Mouse (Mus musculus): Measurements from ENCODE around the gene Spsb4. TPM values are rescaled to one million over a fixed set of nuclear protein-coding genes. Genes with fewer than 3 reads are reported as not detected.

Gene Spsb4
- polyA plus RNA-seq, 1 experiment from 2014 or later = 58.0 TPM

- Histone ChIP-seq H3K9me3 (replicated peaks) (no peaks in the 10 kb centered on the region), H3K4me3 (replicated peaks) (no peak overlapping the region), H3K27me3 (0 out of 2 replicates have a peak, but pooled peaks cover 3% of the 10 kb centered on the region), H3K4me1 (no peaks in the 10 kb centered on the region), H3K4me2 (no peak overlapping the region), H3K27ac (no peak overlapping the region), H3K36me3 (no peaks in the 10 kb centered on the region), H3K9ac (no peak overlapping the region)
- ATAC-seq (replicated peaks; ENCODE audit: low FRiP score) = no peak
- WGBS = 89% methylated on average over 7 of the region's 7 CpGs
Measured at GRCm38 (mm10) chr9:97036656-97037055, 18.0 kb upstream of the Spsb4 start.

- WGBS = 75% methylated on average over 12 of the region's 12 CpGs
- H3K4me3 ChIP-seq (replicated peaks) = no peak overlapping the region
- no peak for ATAC-seq (replicated peaks; ENCODE audit: low FRiP score)
Measured at GRCm38 (mm10) chr9:97027361-97027760, 8.7 kb upstream of the Spsb4 start.

GRCm38 (mm10) chr9:97026006-97026405, 7.4 kb upstream of the Spsb4 start:
- no peak overlapping the region for H3K27ac ChIP-seq
- no peak for ATAC-seq (replicated peaks; ENCODE audit: low FRiP score)
- no peak overlapping the region for H3K4me2 ChIP-seq
- no peaks in the 10 kb centered on the region for H3K36me3 ChIP-seq
- no peaks in the 10 kb centered on the region for H3K27me3 ChIP-seq
- H3K9me3 ChIP-seq (replicated peaks) = no peaks in the 10 kb centered on the region
- no peaks in the 10 kb centered on the region for H3K4me1 ChIP-seq
- H3K9ac ChIP-seq = no peak overlapping the region
- 91% methylated on average over 4 of the region's 4 CpGs for WGBS
- H3K4me3 ChIP-seq (replicated peaks) = no peak overlapping the region

More at GRCm38 (mm10) chr9:97027361-97027760, 8.7 kb upstream of the Spsb4 start:
- H3K27me3 ChIP-seq = no peaks in the 10 kb centered on the region
- H3K4me1 ChIP-seq = no peaks in the 10 kb centered on the region
- H3K27ac ChIP-seq = no peak overlapping the region
- H3K36me3 ChIP-seq = no peaks in the 10 kb centered on the region
- H3K9me3 ChIP-seq (replicated peaks) = no peaks in the 10 kb centered on the region
- H3K4me2 ChIP-seq = no peak overlapping the region
- H3K9ac ChIP-seq = no peak overlapping the region

- H3K9me3 ChIP-seq (replicated peaks) = no peaks in the 10 kb centered on the region
- ATAC-seq (replicated peaks; ENCODE audit: low FRiP score) = no peak
Measured at GRCm38 (mm10) chr9:97024451-97024850, 5.8 kb upstream of the Spsb4 start.

GRCm38 (mm10) chr9:97022948-97023347, 4.3 kb upstream of the Spsb4 start:
- WGBS = 87% methylated on average over 4 of the region's 4 CpGs
- no peaks in the 10 kb centered on the region for H3K9me3 ChIP-seq (replicated peaks)

More at GRCm38 (mm10) chr9:97024451-97024850, 5.8 kb upstream of the Spsb4 start:
- Histone ChIP-seq H3K4me3 (replicated peaks) (no peak overlapping the region), H3K27me3 (peaks cover 13% of the 10 kb centered on the region), H3K4me2 (no peak overlapping the region), H3K36me3 (no peaks in the 10 kb centered on the region), H3K9ac (no peak overlapping the region), H3K27ac (no peak overlapping the region), H3K4me1 (peaks cover 5% of the 10 kb centered on the region)
- WGBS = 78% methylated on average over 7 of the region's 7 CpGs

GRCm38 (mm10) chr9:97022371-97022770, 3.7 kb upstream of the Spsb4 start:
- H3K4me3 ChIP-seq (replicated peaks) = no peak overlapping the region
- no peak for ATAC-seq (replicated peaks; ENCODE audit: low FRiP score)
- H3K27ac ChIP-seq = no peak overlapping the region
- peaks cover 23% of the 10 kb centered on the region for H3K4me1 ChIP-seq
- H3K4me2 ChIP-seq = no peak overlapping the region
- no peak overlapping the region for H3K9ac ChIP-seq
- no peaks in the 10 kb centered on the region for H3K36me3 ChIP-seq
- H3K9me3 ChIP-seq (replicated peaks) = no peaks in the 10 kb centered on the region
- WGBS = 88% methylated on average over 5 of the region's 5 CpGs
- peaks cover 17% of the 10 kb centered on the region for H3K27me3 ChIP-seq

More at GRCm38 (mm10) chr9:97022948-97023347, 4.3 kb upstream of the Spsb4 start:
- Histone ChIP-seq H3K27ac (no peak overlapping the region), H3K4me1 (peaks cover 17% of the 10 kb centered on the region), H3K9ac (no peak overlapping the region), H3K4me2 (no peak overlapping the region), H3K27me3 (peaks cover 13% of the 10 kb centered on the region), H3K4me3 (replicated peaks) (no peak overlapping the region), H3K36me3 (no peaks in the 10 kb centered on the region)
- ATAC-seq (replicated peaks; ENCODE audit: low FRiP score) = no peak

GRCm38 (mm10) chr9:97020152-97020551, 1.5 kb upstream of the Spsb4 start:
- Histone ChIP-seq H3K9me3 (replicated peaks) (no peaks in the 10 kb centered on the region), H3K9ac (no peak overlapping the region), H3K27me3 (peaks cover 17% of the 10 kb centered on the region), H3K27ac (no peak overlapping the region), H3K36me3 (no peaks in the 10 kb centered on the region), H3K4me3 (replicated peaks) (no peak overlapping the region), H3K4me2 (no peak overlapping the region), H3K4me1 (peaks cover 44% of the 10 kb centered on the region)
- no peak for ATAC-seq (replicated peaks; ENCODE audit: low FRiP score)
- 80% methylated on average over 8 of the region's 8 CpGs for WGBS

- peak overlapping the region; percentile 91 for H3K4me2 ChIP-seq
- H3K4me3 ChIP-seq (replicated peaks) = no peak overlapping the region
- H3K36me3 ChIP-seq = no peaks in the 10 kb centered on the region
- H3K27me3 ChIP-seq = peaks cover 17% of the 10 kb centered on the region
- H3K27ac ChIP-seq = no peak overlapping the region
- ATAC-seq (replicated peaks; ENCODE audit: low FRiP score) = no peak
- H3K9me3 ChIP-seq (replicated peaks) = no peaks in the 10 kb centered on the region
- 79% methylated on average over 2 of the region's 2 CpGs for WGBS
- no peak overlapping the region for H3K9ac ChIP-seq
- peaks cover 48% of the 10 kb centered on the region for H3K4me1 ChIP-seq
Measured at GRCm38 (mm10) chr9:97019686-97020085, 1.0 kb upstream of the Spsb4 start.

GRCm38 (mm10) chr9:97019231-97019630, 588 bp upstream of the Spsb4 start:
- Histone ChIP-seq H3K4me2 (peak overlapping the region; percentile 91), H3K27ac (peak overlapping the region; percentile 95), H3K4me3 (replicated peaks) (peak overlapping the region; percentile 73), H3K36me3 (no peaks in the 10 kb centered on the region), H3K27me3 (peaks cover 17% of the 10 kb centered on the region), H3K9me3 (replicated peaks) (no peaks in the 10 kb centered on the region), H3K4me1 (peaks cover 53% of the 10 kb centered on the region), H3K9ac (peak overlapping the region; percentile 77; the same call in 1 of the 2 replicates)
- WGBS = 1% methylated on average over 11 of the region's 11 CpGs
- ATAC-seq (replicated peaks; ENCODE audit: low FRiP score) = peak; percentile 15

GRCm38 (mm10) chr9:97017811-97018641, 617 bp downstream of the Spsb4 start:
- peak overlapping the region; percentile 91 for H3K4me2 ChIP-seq
- H3K36me3 ChIP-seq = no peaks in the 10 kb centered on the region
- peaks cover 65% of the 10 kb centered on the region for H3K4me1 ChIP-seq
- peaks cover 17% of the 10 kb centered on the region for H3K27me3 ChIP-seq
- peak overlapping the region; percentile 73 for H3K4me3 ChIP-seq (replicated peaks)
- peak; percentile 57 for ATAC-seq (replicated peaks; ENCODE audit: low FRiP score)
- H3K27ac ChIP-seq = peak overlapping the region; percentile 95
- WGBS = under 1% methylated on average over 62 of the region's 62 CpGs
- H3K9ac ChIP-seq = peak overlapping the region; percentile 77
- H3K9me3 ChIP-seq (replicated peaks) = no peaks in the 10 kb centered on the region

GRCm38 (mm10) chr9:97017121-97017810, 1.4 kb downstream of the Spsb4 start:
- H3K36me3 ChIP-seq = no peaks in the 10 kb centered on the region
- peak overlapping the region; percentile 77 for H3K9ac ChIP-seq
- peak overlapping the region; percentile 95 for H3K27ac ChIP-seq
- peak overlapping the region; percentile 73 for H3K4me3 ChIP-seq (replicated peaks)
- under 1% methylated on average over 34 of the region's 34 CpGs for WGBS
- ATAC-seq (replicated peaks; ENCODE audit: low FRiP score) = no peak
- peaks cover 17% of the 10 kb centered on the region for H3K27me3 ChIP-seq
- H3K4me2 ChIP-seq = peak overlapping the region; percentile 91
- H3K4me1 ChIP-seq = peaks cover 72% of the 10 kb centered on the region
- no peaks in the 10 kb centered on the region for H3K9me3 ChIP-seq (replicated peaks)

- Histone ChIP-seq H3K4me1 (peaks cover 85% of the 10 kb centered on the region), H3K9me3 (replicated peaks) (no peaks in the 10 kb centered on the region), H3K4me2 (peak overlapping the region; percentile 91), H3K27me3 (peaks cover 14% of the 10 kb centered on the region), H3K4me3 (replicated peaks) (peak overlapping the region; percentile 73), H3K36me3 (no peaks in the 10 kb centered on the region), H3K27ac (peak overlapping the region; percentile 95), H3K9ac (no peak overlapping the region)
- peak; percentile 12; the same call in 1 of the 2 replicates for ATAC-seq (replicated peaks; ENCODE audit: low FRiP score)
- 28% methylated on average over 6 of the region's 6 CpGs for WGBS
Measured at GRCm38 (mm10) chr9:97015751-97016150, 2.9 kb downstream of the Spsb4 start.
